ENCODE assay signal across 27 mouse cellular contexts in genomic region chr2:101083813-101084212, GRCm38 (mm10).
A peak's percentile ranks its signal among the peaks of the same experiment; 100 is the strongest.
DNase-seq lines count a peak whose midpoint lies in the region; ATAC-seq and TF ChIP-seq lines count a peak whose summit lies in the region.
"Had no signal": no experiment of that assay in that cellular context is flagged by ENCODE, and none has a peak within 500 bp of the region (broad histone marks: within the 10 kb centered on the region; RNA-seq: fewer than 3 reads in every experiment).

No protein-coding gene starts in this region.

- no peak overlapping the region for H3K4me3 ChIP-seq in forebrain, postnatal 0 days (ENCODE audit: low read depth, low read length)
- H3K4me3 ChIP-seq in forebrain, embryonic 10.5 days: no peak overlapping the region
- H3K4me3 ChIP-seq: embryonic facial prominence, embryonic 12.5 days; erythroblast, embryonic 14.5 days; gastrocnemius, adult 2 months; hindbrain, embryonic 13.5 days had no signal

- H3K9ac ChIP-seq in forebrain, postnatal 0 days: no peak overlapping the region
- H3K9ac ChIP-seq: embryonic facial prominence, embryonic 12.5 days; hindbrain, embryonic 13.5 days had no signal

- TF ChIP-seq CTCF in forebrain, postnatal 0 days (IDR thresholded peaks at IDR 0.05; ENCODE audit: low read depth): no peak

- no peaks in the 10 kb centered on the region for H3K9me3 ChIP-seq in forebrain, postnatal 0 days (ENCODE audit: low read length)
- H3K9me3 ChIP-seq in forebrain, embryonic 10.5 days: no peaks in the 10 kb centered on the region
- H3K9me3 ChIP-seq: embryonic facial prominence, embryonic 12.5 days; G1E; hindbrain, embryonic 13.5 days had no signal

- H3K27me3 ChIP-seq in forebrain, postnatal 0 days (ENCODE audit: insufficient read depth, low read length): no peaks in the 10 kb centered on the region
- no peaks in the 10 kb centered on the region for H3K27me3 ChIP-seq in forebrain, embryonic 10.5 days (ENCODE audit: poor library complexity, severe bottlenecking)
- H3K27me3 ChIP-seq: CH12.LX; embryonic facial prominence, embryonic 12.5 days; hindbrain, embryonic 13.5 days had no signal

- peak; percentile 18 for DNase-seq in embryo, embryonic 11 days
- DNase-seq in embryo, embryonic 10.5 days (ENCODE audit: low spot score): no peak
- DNase-seq in forebrain, postnatal 0 days: peak; percentile 10
- no peak for DNase-seq in forebrain, embryonic 10.5 days (ENCODE audit: extremely low spot score, low spot score)
- DNase-seq in Muller cell, postnatal 12 days (ENCODE audit: inconsistent ontology term): peak; percentile 87
- no peak for DNase-seq in kidney, postnatal 4 days
- no peak for DNase-seq in right cerebral cortex, postnatal 4 days
- DNase-seq: adrenal gland, adult 8-10 months; adrenal gland, postnatal 36 days; cerebellum, adult 11 months; cerebellum, adult 2 months; cerebellum, adult 9-11 months; cerebellum, postnatal 25 days; gastrocnemius, adult 2 months; gastrocnemius, postnatal 14 days; heart, adult 11 months; kidney, adult 18-20 months; kidney, adult 9 months had no signal

- peak; percentile 45; the same call in 1 of the 2 replicates for ATAC-seq in forebrain, postnatal 0 days
- ATAC-seq: forebrain, embryonic 16.5 days; hindbrain, embryonic 16.5 days; intestine, embryonic 16.5 days had no signal

- H3K36me3 ChIP-seq in forebrain, postnatal 0 days (ENCODE audit: insufficient read depth): no peaks in the 10 kb centered on the region
- H3K36me3 ChIP-seq in forebrain, embryonic 10.5 days (replicated peaks): no peaks in the 10 kb centered on the region
- H3K36me3 ChIP-seq: embryonic facial prominence, embryonic 12.5 days; G1E; hindbrain, embryonic 13.5 days had no signal

- no peaks in the 10 kb centered on the region for H3K4me1 ChIP-seq in forebrain, postnatal 0 days (ENCODE audit: insufficient read depth)
- H3K4me1 ChIP-seq in forebrain, embryonic 10.5 days: no peaks in the 10 kb centered on the region
- H3K4me1 ChIP-seq: embryonic facial prominence, embryonic 12.5 days; hindbrain, embryonic 13.5 days had no signal

- H3K4me2 ChIP-seq in forebrain, postnatal 0 days (ENCODE audit: low read depth): no peak overlapping the region
- H3K4me2 ChIP-seq: embryonic facial prominence, embryonic 12.5 days; heart, embryonic 11.5 days; hindbrain, embryonic 13.5 days had no signal

- H3K27ac ChIP-seq in forebrain, postnatal 0 days (ENCODE audit: low read depth, low read length): no peak overlapping the region
- H3K27ac ChIP-seq in forebrain, embryonic 10.5 days: no peak overlapping the region
- H3K27ac ChIP-seq: embryonic facial prominence, embryonic 12.5 days; gastrocnemius, adult 2 months; hindbrain, embryonic 13.5 days had no signal

Comparison
In these comparisons a context has a peak if more than half of its experiments do, and no peak if none do; other contexts are left out.
1. DNase-seq: peak in embryo, embryonic 11 days (single experiment), forebrain, postnatal 0 days (single experiment) and Muller cell, postnatal 12 days (single experiment); none in embryo, embryonic 10.5 days (single experiment), forebrain, embryonic 10.5 days (single experiment), kidney, postnatal 4 days (0 of 2) and right cerebral cortex, postnatal 4 days (single experiment).